Mouse (Mus musculus) liver, postnatal 0 days (tissue): ENCODE results near the gene Cspg5.

Source experiments
- CTCF ChIP-seq: sonication (generic); IDR thresholded peaks from 2 replicates; pipeline ENCODE4 v1.5.1; 2016; ENCODE audit warnings: antibody characterized with exemption, low read depth
- EP300 ChIP-seq: IDR thresholded peaks from 2 replicates; pipeline ENCODE4 v1.6.1; 2016; ENCODE audit warnings: antibody characterized with exemption, low read depth, mild to moderate bottlenecking

DNA sequence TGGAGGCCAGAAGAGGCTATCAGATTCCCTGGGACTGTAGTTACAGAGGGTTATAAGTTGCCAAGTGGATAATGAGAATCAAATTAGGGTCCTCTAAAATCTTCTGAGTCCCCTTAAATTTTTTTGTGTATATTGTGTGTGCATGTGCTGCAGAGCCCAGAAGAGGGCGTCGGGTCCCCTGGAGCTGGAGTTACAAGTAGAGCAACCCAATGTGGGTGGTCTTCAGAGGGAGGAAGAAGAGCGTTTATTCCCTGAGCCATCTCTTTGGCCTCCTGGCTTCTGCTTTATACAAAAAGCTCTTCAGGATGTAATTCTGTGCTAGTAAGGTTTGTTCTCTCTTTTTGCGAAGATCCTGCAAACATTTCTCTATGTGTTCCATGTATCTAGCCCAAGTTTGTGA is 60.9 kb downstream of the Cspg5 start:
- TF ChIP-seq CTCF = peak; percentile 47
- no peak for TF ChIP-seq EP300
